Mouse (Mus musculus) cerebellum, adult 2 months (tissue): ENCODE results near the gene Tcfl5. TPM values are rescaled to one million over a fixed set of nuclear protein-coding genes. Genes with fewer than 3 reads are reported as not detected.
A peak's percentile ranks its signal among the peaks of the same experiment; 100 is the strongest.

Experiments
- DNase-seq, 2 experiments: peaks; one replicate each; pipeline ENCODE4 v3.0.0; 2021
- H3K27ac ChIP-seq: fragments of 200-500 bp; 2 replicates; pipeline ENCODE4 v1.5.1; 2012; ENCODE audit warnings: low read length, control low read depth, inconsistent platforms; ENCODE audit not compliant: insufficient read depth
- H3K27me3 ChIP-seq: fragments of 200-500 bp; 2 replicates; pipeline ENCODE4 v1.6.1; 2012; ENCODE audit warnings: inconsistent platforms, mild to moderate bottlenecking, low read length, moderate library complexity; ENCODE audit not compliant: control insufficient read depth, insufficient read depth
- H3K4me1 ChIP-seq: fragments of 200-500 bp; 2 replicates; pipeline ENCODE4 v1.6.1; 2011; ENCODE audit warnings: low read length; ENCODE audit not compliant: control insufficient read depth, insufficient read depth
- H3K4me3 ChIP-seq: fragments of 200-500 bp; replicated peaks from 2 replicates; pipeline ENCODE3; 2011; ENCODE audit warnings: mild to moderate bottlenecking, low read depth, low read length, control low read depth; ENCODE audit not compliant: insufficient read depth
- CTCF ChIP-seq: fragments of 200-500 bp; IDR thresholded peaks from 2 replicates; pipeline ENCODE4 v1.5.1; 2011; ENCODE audit warnings: low read depth, mild to moderate bottlenecking, control low read depth, low read length, moderate library complexity, borderline replicate concordance; ENCODE audit not compliant: insufficient read depth
- POLR2A ChIP-seq: fragments of 200-500 bp; IDR thresholded peaks from 2 replicates; pipeline ENCODE4 v1.6.1; 2011; ENCODE audit warnings: low read length, control low read depth, borderline replicate concordance; ENCODE audit not compliant: insufficient read depth
- WGBS: fragments of 180-500 bp; shearing (Covaris S2); methylation state at CpG from one replicate; pipeline ENCODE4 v1.1.7; 2018; 5-methylcytosine and 5-hydroxymethylcytosine counted together
- polyA plus RNA-seq: library from polyadenylated mRNA; depleted of rRNA; stranded (reverse); fragments of >200 nt; gene quantifications from 2 replicates; pipeline ENCODE4 v1.2.3, GENCODE M21; 2012

The Tcfl5 gene
- polyA plus RNA-seq, 1 experiment, result 0.11 TPM

DNA sequence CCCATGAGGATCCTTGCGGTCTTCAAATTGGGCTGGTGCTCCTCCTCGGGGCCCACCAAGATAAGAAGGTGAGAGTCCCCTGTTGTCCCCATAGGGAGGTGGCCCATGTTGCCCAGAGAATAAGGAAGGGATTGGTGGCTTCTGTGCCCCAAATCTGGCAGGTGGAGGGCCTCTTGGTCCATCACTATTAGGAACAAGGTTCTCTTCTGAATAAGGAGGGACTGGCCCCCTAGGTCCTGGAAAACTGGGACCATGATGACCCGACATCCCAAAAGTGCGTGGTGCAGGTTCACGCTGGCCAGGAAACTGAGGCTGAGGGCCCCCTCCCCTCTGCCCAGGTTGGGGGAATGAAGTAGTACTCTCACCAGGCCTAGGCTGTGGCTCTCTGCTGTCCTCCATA lies 18.0 kb upstream of the Tcfl5 start:
- WGBS, result 94% methylated on average over 5 of the region's 5 CpGs
- Histone ChIP-seq H3K27me3 (no peaks in the 10 kb centered on the region), H3K4me3 (no peak overlapping the region), H3K4me1 (peaks cover under 1% of the 10 kb centered on the region; the same call in 1 of the 2 replicates), H3K27ac (no peak overlapping the region)
- no peak for DNase-seq
- TF ChIP-seq POLR2A, result no peak
- no peak for TF ChIP-seq CTCF

DNA sequence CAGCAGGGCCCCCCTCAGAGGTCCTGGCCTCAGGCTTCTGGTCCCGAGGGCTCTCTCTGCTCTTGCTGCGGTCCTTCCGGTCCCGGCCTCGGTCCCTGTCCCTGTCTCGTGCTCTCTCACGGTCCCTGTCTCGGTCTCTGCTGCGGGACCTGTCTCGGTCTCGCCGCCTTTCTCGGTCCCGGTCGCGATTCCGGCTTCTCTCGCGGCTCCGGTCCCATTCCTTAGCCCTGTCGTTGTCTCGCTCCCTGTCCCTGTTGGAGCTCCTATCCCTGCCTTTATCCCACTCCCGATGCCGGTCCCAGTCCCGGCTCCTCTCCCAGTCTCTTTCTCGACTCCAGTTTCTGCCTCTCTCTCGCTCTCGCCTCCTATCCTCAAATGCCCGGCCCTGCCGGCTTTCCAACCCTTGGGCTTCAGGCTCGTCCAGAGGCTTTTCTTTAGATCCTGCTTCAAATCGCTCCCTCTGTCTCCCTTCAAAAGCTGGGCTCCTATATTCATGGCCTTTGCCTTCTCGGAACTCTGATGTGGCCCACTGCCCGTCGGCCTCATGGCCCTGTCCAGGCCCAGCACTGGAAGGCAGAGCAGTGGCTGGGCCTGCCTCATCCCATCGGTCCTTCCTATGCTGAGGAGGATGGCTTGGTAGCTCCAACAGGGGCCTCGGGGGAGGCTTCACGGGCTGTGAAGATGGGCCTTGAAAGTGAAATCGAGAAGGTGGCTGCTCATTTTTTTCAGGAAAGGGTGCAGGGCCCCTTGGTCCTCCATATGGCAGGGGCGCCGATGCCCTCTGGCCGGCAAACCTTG lies 17.0 kb upstream of the Tcfl5 start:
- Histone ChIP-seq H3K4me3 (peak overlapping the region; percentile 3), H3K27me3 (no peaks in the 10 kb centered on the region), H3K27ac (no peak overlapping the region), H3K4me1 (peaks cover 4% of the 10 kb centered on the region; the same call in 1 of the 2 replicates)
- DNase-seq, result peak; percentile 17 to 49
- 23% methylated on average over 42 of the region's 42 CpGs for WGBS
- no peak for TF ChIP-seq POLR2A

DNA sequence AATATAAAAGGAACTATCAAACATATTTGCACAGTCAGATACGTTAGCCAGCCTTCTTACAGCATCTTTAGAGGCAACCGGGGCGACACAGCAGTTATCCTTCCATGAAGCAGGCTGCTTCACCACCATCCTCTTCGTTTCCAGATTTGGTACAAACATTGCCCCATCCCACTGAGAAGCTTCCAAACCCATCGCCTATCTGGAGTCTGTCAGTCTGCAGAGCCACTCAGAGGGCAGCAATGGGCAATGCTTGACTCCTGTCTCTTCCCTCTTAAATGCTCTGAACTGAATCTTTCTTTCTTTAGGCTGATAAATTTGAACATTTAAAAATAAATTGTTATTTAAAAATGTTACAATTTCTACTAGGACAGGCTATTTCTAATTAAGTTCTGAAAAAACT lies 15.9 kb upstream of the Tcfl5 start:
- 82% methylated on average over 5 of the region's 5 CpGs for WGBS
- Histone ChIP-seq H3K4me1 (peaks cover 4% of the 10 kb centered on the region; the same call in 1 of the 2 replicates), H3K27me3 (no peaks in the 10 kb centered on the region), H3K27ac (no peak overlapping the region), H3K4me3 (no peak overlapping the region)
- no peak for DNase-seq
- TF ChIP-seq POLR2A (no peak), CTCF (no peak)

DNA sequence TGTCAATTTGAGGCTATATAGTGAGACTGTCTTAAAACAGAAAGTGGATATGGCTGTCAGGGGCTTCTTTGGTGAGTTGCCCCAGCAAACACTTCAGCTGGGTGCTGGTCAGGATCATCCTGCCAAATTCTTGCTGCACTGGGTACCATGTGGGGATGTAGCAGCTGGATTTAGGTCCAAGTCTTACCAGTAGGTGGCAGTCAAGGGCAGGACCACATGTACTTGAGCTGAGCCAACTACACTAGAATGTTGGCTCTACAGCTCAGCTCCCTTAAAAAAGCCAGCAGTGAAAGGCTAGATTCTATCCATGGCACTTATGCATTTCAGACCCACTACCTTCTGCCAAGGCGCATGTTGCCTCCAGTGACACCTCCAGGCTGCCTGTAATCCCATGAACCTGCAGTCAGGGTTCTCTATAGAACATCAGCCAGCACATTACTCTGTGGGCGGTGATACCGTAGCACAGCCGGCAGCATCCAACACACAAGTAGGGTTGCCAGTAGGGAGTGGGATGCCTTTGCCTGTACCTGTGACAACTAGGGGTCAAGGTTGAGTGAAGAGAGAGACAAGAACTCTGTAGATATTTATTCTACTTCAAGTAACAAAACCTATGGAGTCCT lies 15.0 kb upstream of the Tcfl5 start:
- no peak overlapping the region for H3K27ac ChIP-seq
- peak; percentile 58 to 64 for DNase-seq
- H3K4me3 ChIP-seq, result no peak overlapping the region
- TF ChIP-seq CTCF (peak; percentile 73), POLR2A (no peak)
- WGBS, result 55% methylated on average over 4 of the region's 4 CpGs
- H3K4me1 ChIP-seq, result peaks cover 4% of the 10 kb centered on the region; the same call in 1 of the 2 replicates
- H3K27me3 ChIP-seq, result no peaks in the 10 kb centered on the region

DNA sequence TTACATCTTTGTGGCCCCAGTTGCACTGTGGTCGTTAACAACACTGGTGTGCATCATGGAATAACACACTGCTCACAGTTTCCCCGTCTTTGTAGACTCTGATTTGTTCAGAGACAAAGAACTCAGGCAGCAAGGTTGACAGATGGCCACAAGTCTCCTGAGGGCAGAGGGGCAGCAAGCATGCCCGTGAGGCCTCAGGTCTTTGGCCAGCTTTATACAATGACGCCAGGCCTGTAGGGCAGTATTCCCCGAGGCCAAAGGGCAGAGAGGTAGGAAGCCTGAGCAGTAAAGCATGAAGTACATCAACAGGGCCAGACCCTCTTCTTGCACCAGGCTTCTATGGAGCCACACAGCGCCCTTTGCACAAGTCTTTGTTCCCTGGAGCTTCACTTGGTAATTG lies 12.6 kb upstream of the Tcfl5 start:
- no peak for DNase-seq
- 20% methylated on average over 6 of the region's 6 CpGs for WGBS
- H3K27me3 ChIP-seq, result no peaks in the 10 kb centered on the region
- no peak overlapping the region for H3K27ac ChIP-seq
- no peak overlapping the region for H3K4me3 ChIP-seq
- H3K4me1 ChIP-seq, result peaks cover 4% of the 10 kb centered on the region; the same call in 1 of the 2 replicates
- TF ChIP-seq CTCF (no peak), POLR2A (no peak)

DNA sequence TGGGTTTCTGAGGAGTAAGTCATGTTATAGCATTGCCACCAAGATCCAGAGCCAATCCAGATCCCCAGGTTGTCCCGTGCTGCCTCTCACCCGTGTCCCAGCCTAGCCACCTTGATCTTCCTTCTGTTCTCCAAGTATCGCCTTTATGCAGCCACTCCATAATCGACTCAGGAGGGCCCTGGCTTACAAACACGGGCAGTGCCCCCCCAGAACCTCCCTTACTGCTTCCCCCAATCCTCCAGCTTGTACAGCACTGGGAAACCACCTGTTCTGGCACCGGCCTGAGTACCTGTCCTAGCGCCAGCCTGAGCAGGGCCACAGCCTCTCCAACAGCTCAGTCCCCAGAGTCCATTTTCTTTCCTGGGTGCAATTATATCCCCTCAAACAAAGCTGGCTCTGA lies 12.2 kb upstream of the Tcfl5 start:
- TF ChIP-seq POLR2A (no peak), CTCF (no peak)
- Histone ChIP-seq H3K27ac (no peak overlapping the region), H3K4me1 (peaks cover 4% of the 10 kb centered on the region; the same call in 1 of the 2 replicates), H3K4me3 (no peak overlapping the region), H3K27me3 (no peaks in the 10 kb centered on the region)
- no peak for DNase-seq
- WGBS, result 42% methylated on average over 7 of the region's 7 CpGs

DNA sequence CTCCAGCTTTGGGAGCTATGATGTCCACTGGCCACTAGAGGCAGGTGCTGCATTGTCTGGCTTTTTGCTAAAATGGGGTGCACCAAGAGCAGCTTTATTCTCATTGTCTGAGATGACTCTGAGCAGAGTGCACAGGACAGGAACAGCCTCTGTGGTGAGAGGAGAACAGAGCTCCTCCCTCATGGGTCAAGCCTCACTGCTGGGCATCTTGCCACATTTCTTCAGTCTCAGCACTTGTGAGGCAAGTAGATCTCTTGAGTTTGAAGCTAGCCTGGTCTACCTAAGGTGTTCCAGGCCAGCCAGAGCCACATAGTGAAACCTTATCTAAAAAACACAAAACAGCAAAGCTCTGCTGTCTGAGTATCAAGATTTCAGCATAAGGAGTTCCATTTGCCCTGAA lies 4.3 kb upstream of the Tcfl5 start:
- Histone ChIP-seq H3K27ac (no peak overlapping the region), H3K4me1 (no peaks in the 10 kb centered on the region), H3K4me3 (no peak overlapping the region), H3K27me3 (no peaks in the 10 kb centered on the region; the same call in 1 of the 2 replicates)
- no peak for DNase-seq
- TF ChIP-seq POLR2A (no peak), CTCF (no peak)

DNA sequence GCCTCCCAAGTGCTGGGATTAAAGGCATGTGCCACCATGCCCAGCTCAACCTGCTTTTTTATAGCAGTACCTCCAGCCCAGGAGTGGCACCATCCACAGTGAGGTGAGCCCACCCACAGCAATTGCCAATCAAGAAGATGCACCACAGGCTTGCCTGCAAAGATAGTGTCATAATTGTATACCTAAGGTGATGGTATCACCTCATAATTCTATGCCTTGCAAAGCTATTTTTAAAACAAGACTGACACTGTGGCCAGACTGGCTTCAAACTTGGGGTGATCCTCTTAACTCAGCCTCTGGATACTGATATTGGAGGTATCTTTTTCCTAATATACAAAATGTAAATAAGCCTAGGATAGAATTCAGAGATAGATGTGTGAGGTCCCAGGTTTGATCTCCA lies 1.1 kb upstream of the Tcfl5 start:
- TF ChIP-seq CTCF, result no peak
- no peak for TF ChIP-seq POLR2A
- DNase-seq, result no peak
- Histone ChIP-seq H3K27me3 (no peaks in the 10 kb centered on the region; the same call in 1 of the 2 replicates), H3K4me3 (no peak overlapping the region), H3K4me1 (no peaks in the 10 kb centered on the region), H3K27ac (no peak overlapping the region)
